Mouse (Mus musculus) testis, adult 2 months (tissue): ENCODE data around the gene Ech1.

Experiments
- CTCF ChIP-seq: fragments of 200-500 bp; IDR thresholded peaks from 2 replicates; pipeline ENCODE4 v1.5.1; 2012; ENCODE audit warnings: low read depth, mild to moderate bottlenecking, inconsistent platforms, low read length, moderate library complexity; ENCODE audit not compliant: control insufficient read depth, insufficient read depth, insufficient replicate concordance
- POLR2A ChIP-seq: fragments of 200-500 bp; IDR thresholded peaks from 2 replicates; pipeline ENCODE4 v1.6.1; 2012; ENCODE audit warnings: low read depth, mild to moderate bottlenecking, inconsistent platforms, low read length, moderate library complexity; ENCODE audit not compliant: control insufficient read depth

GRCm38 (mm10) chr7:28812436-28812835 lies 12.6 kb upstream of the Ech1 start:
- TF ChIP-seq POLR2A: no peak
- TF ChIP-seq CTCF: no peak
